Mouse (Mus musculus) forebrain, embryonic 16.5 days (tissue): ENCODE measurements around the gene Slx4ip. TPM values are rescaled to one million over a fixed set of nuclear protein-coding genes. Genes with fewer than 3 reads are reported as not detected.

Source experiments
- ATAC-seq: fragments of 200-750 bp; cut with Nextera tagmentation; 2 replicates; pipeline ENCODE4 v1.8.0; 2017; ENCODE audit warnings: mild to moderate bottlenecking, moderate library complexity
- H3K27ac ChIP-seq: fragments of 300-500 bp; sonication (generic); 2 replicates; pipeline ENCODE4 v1.5.1; 2014; ENCODE audit warnings: low read length, control low read depth
- H3K27me3 ChIP-seq: fragments of 300-500 bp; sonication (generic); replicated peaks from 2 replicates; pipeline ENCODE4 v1.6.1; 2014; ENCODE audit warnings: low read length; ENCODE audit not compliant: control insufficient read depth, insufficient read depth
- H3K36me3 ChIP-seq: fragments of 300-500 bp; sonication (generic); 2 replicates; pipeline ENCODE4 v1.6.1; 2014; ENCODE audit not compliant: control insufficient read depth, insufficient read depth
- H3K4me1 ChIP-seq: fragments of 300-500 bp; sonication (generic); replicated peaks from 2 replicates; pipeline ENCODE4 v1.6.1; 2014; ENCODE audit warnings: low read length; ENCODE audit not compliant: control insufficient read depth, insufficient read depth
- H3K4me2 ChIP-seq: fragments of 300-500 bp; sonication (generic); 2 replicates; pipeline ENCODE4 v1.6.1; 2014; ENCODE audit warnings: mild to moderate bottlenecking, low read length, control low read depth
- H3K4me3 ChIP-seq: fragments of 300-500 bp; sonication (generic); replicated peaks from 2 replicates; pipeline ENCODE4 v1.5.1; 2014; ENCODE audit warnings: mild to moderate bottlenecking, low read length, control low read depth
- H3K9ac ChIP-seq: fragments of 300-500 bp; sonication (generic); replicated peaks from 2 replicates; pipeline ENCODE4 v1.6.1; 2014; ENCODE audit warnings: low read depth, low read length, control low read depth
- H3K9me3 ChIP-seq: fragments of 300-500 bp; sonication (generic); 2 replicates; pipeline ENCODE4 v1.6.1; 2016; ENCODE audit warnings: low read length; ENCODE audit not compliant: control insufficient read depth
- WGBS: fragments of 180-500 bp; shearing (Covaris S2); extraction: QIAGEN DNeasy Blood & Tissue Kit; methylation state at CpG from one replicate; pipeline ENCODE4 v1.1.7; 2014; 5-methylcytosine and 5-hydroxymethylcytosine counted together
- polyA plus RNA-seq: library from polyadenylated mRNA; unstranded; fragments of >200 nt; fragmentation: Nextera tagmentation; extraction: Ambion mirVana; gene quantifications from 2 replicates; pipeline ENCODE4 v1.2.1, GENCODE M21; 2015

The Slx4ip gene
- polyA plus RNA-seq, 1 experiment from 2014 or later: 12.4 TPM

DNA sequence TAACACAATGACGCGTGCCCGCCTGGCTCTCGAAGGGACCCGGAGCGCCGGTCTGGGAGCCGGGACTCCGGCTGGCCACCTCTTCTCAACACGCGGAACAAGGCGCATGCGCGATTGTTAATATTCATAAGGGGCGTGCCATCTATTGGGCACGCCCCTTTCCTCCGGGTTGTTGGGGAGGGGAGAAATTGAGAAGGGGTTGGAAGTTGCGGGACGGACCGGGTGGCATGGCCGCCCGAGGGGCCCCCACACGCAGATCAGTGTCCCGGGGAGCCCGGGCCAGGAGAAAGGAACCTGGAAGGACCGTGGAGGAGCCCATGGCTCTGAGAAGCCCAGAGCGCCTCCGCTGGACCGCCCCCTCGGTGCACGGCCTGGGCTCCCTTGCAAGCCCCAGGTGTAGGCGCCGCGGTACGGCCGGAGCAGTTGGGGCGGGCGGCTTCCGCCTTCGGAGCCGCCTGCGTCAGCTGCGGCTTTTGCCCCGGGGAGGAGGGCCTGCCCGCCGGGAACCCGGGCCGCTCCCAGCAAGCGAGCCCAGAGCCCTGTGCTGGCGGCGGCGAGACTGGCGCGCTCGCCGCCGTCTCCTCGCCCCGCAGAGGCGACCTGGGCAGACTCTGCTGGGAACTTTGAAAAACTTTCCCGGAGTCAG lies 225.8 kb downstream of the Slx4ip start:
- H3K27me3 ChIP-seq: peaks cover 10% of the 10 kb centered on the region
- H3K4me3 ChIP-seq: peak overlapping the region; percentile 68
- peak overlapping the region; percentile 59 for H3K9ac ChIP-seq
- peak; percentile 62 for ATAC-seq
- peak overlapping the region; percentile 89 for H3K4me2 ChIP-seq
- peak overlapping the region; percentile 79 for H3K27ac ChIP-seq
- no peaks in the 10 kb centered on the region for H3K36me3 ChIP-seq
- H3K4me1 ChIP-seq: peaks cover 29% of the 10 kb centered on the region
- WGBS: 0% methylated on average over 61 of the region's 61 CpGs
- H3K9me3 ChIP-seq: no peaks in the 10 kb centered on the region

DNA sequence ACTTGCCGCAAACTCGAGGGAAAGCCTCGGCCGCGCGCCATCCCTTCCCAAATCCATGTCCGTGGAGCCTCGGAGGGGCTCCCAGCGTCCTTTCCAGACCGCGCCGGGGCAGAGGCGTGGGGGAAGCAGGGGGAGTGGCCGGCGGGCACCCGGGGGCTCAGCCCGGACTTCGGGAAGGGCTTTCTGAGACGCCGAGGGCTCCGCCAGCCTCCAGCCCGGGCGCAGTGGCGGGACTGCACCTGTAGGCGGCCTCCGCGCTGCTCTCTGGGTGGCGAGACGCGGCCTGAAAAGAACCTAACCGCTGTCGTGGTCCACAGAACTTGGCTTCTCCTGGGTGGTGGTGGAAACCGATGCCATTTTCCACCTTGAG lies 226.3 kb downstream of the Slx4ip start:
- Histone ChIP-seq H3K4me1 (peaks cover 29% of the 10 kb centered on the region), H3K9ac (peak overlapping the region; percentile 59), H3K4me3 (peak overlapping the region; percentile 68), H3K9me3 (no peaks in the 10 kb centered on the region), H3K36me3 (no peaks in the 10 kb centered on the region), H3K27me3 (peaks cover 9% of the 10 kb centered on the region; the same call in 1 of the 2 replicates), H3K27ac (peak overlapping the region; percentile 79), H3K4me2 (peak overlapping the region; percentile 89)
- 0% methylated on average over 32 of the region's 33 CpGs for WGBS
- peak; percentile 56 for ATAC-seq

Other genes starting within 250 kb of the Slx4ip start
- 134 and 169 TPM in 2 replicates for gene Snap25, start 177.8 kb upstream of the Slx4ip start, polyA plus RNA-seq
- gene AL731706.2, start 5.5 kb upstream of the Slx4ip start, polyA plus RNA-seq: 21.2 and 24.6 TPM in 2 replicates
- gene AL731706.1, start 171 bp downstream of the Slx4ip start, polyA plus RNA-seq: 22.3 and 23.3 TPM in 2 replicates
- 13.3 and 16.9 TPM in 2 replicates for gene Mkks, start 171 bp downstream of the Slx4ip start, polyA plus RNA-seq
- 8.9 and 12.4 TPM in 2 replicates for gene Jag1, start 225.4 kb downstream of the Slx4ip start, polyA plus RNA-seq